8 mouse cellular contexts compared by ENCODE assay signal in genomic region chr2:148681461-148681891, GRCm38 (mm10). TPM values are rescaled to one million over a fixed set of nuclear protein-coding genes. Genes with fewer than 3 reads are reported as not detected.
A peak's percentile ranks its signal among the peaks of the same experiment; 100 is the strongest.
DNase-seq lines count a peak whose midpoint lies in the region; ATAC-seq and TF ChIP-seq lines count a peak whose summit lies in the region.

No protein-coding gene starts in this region.

- H3K9ac ChIP-seq in intestine, embryonic 15.5 days: peak overlapping the region; percentile 74
- H3K9ac ChIP-seq in liver, adult 2 months (ENCODE audit: low read depth, low read length): peak overlapping the region; percentile 95
- peak overlapping the region; percentile 75 for H3K9ac ChIP-seq in midbrain, embryonic 15.5 days

- peak; percentile 63 for DNase-seq in A20 (ENCODE audit: low read depth, low spot score)
- DNase-seq in R1 (ENCODE audit: low read depth, low spot score): peak; percentile 66
- peak; percentile 34 for DNase-seq in gastrocnemius, postnatal 36 days
- peak; percentile 37 for DNase-seq in liver, adult 2 months (ENCODE audit: extremely low read depth, low read depth, low spot score)
- peak; percentile 71 for DNase-seq in testis, postnatal 14 days (ENCODE audit: low spot score)

- no peaks in the 10 kb centered on the region for H3K27me3 ChIP-seq in intestine, embryonic 15.5 days (replicated peaks)
- no peaks in the 10 kb centered on the region for H3K27me3 ChIP-seq in liver, adult 2 months (ENCODE audit: control insufficient read depth, insufficient read depth, low read length)
- H3K27me3 ChIP-seq in midbrain, embryonic 15.5 days (replicated peaks): no peaks in the 10 kb centered on the region

- no peaks in the 10 kb centered on the region for H3K9me3 ChIP-seq in intestine, embryonic 15.5 days
- H3K9me3 ChIP-seq in midbrain, embryonic 15.5 days: no peaks in the 10 kb centered on the region

- peak; percentile 68 for ATAC-seq in intestine, embryonic 15.5 days
- peak; percentile 70 for ATAC-seq in midbrain, embryonic 15.5 days (replicated peaks)

- peak overlapping the region; percentile 36 for H3K27ac ChIP-seq in cortical plate, adult 2 months (ENCODE audit: insufficient read depth, low read length)
- H3K27ac ChIP-seq in intestine, embryonic 15.5 days: peak overlapping the region; percentile 48
- peak overlapping the region; percentile 85 for H3K27ac ChIP-seq in liver, adult 2 months (replicated peaks; ENCODE audit: insufficient read depth, low read depth, low read length)
- H3K27ac ChIP-seq in midbrain, embryonic 15.5 days: peak overlapping the region; percentile 83

- H3K4me2 ChIP-seq in intestine, embryonic 15.5 days (replicated peaks): peak overlapping the region; percentile 83
- H3K4me2 ChIP-seq in midbrain, embryonic 15.5 days: peak overlapping the region; percentile 85

- no peak for TF ChIP-seq POLR2A in cortical plate, adult 2 months (IDR thresholded peaks at IDR 0.05; ENCODE audit: extremely low read depth, insufficient read depth, low read length)
- no peak for TF ChIP-seq POLR2A in liver, adult 2 months (IDR thresholded peaks at IDR 0.05; ENCODE audit: extremely low read depth, insufficient read depth, low read length)

- 4% methylated on average over 17 of the region's 17 CpGs for WGBS in intestine, embryonic 15.5 days
- WGBS in liver, adult 2 months: under 1% methylated on average over 17 of the region's 17 CpGs
- 8% methylated on average over 17 of the region's 17 CpGs for whole genome bisulfite sequencing in midbrain, embryonic 15.5 days

- H3K36me3 ChIP-seq in intestine, embryonic 15.5 days: peaks cover 12% of the 10 kb centered on the region; the same call in 1 of the 2 replicates
- peaks cover 20% of the 10 kb centered on the region for H3K36me3 ChIP-seq in liver, adult 2 months (ENCODE audit: control insufficient read depth, insufficient read depth, low read length)
- H3K36me3 ChIP-seq in midbrain, embryonic 15.5 days (replicated peaks): peaks cover 6% of the 10 kb centered on the region; the same call in 1 of the 2 replicates

- TF ChIP-seq CTCF in cortical plate, adult 2 months (IDR thresholded peaks at IDR 0.05; ENCODE audit: extremely low read depth, insufficient read depth, low read length): no peak
- peak; percentile 60 for TF ChIP-seq CTCF in liver, adult 2 months (IDR thresholded peaks at IDR 0.05; ENCODE audit: low read depth, low read length)

- H3K79me2 ChIP-seq in liver, adult 2 months (ENCODE audit: control insufficient read depth, insufficient read depth, low read length): peaks cover 24% of the 10 kb centered on the region; the same call in 1 of the 2 replicates

- peaks cover 7% of the 10 kb centered on the region; the same call in 1 of the 2 replicates for H3K4me1 ChIP-seq in cortical plate, adult 2 months (ENCODE audit: control insufficient read depth, insufficient read depth, low read length)
- H3K4me1 ChIP-seq in intestine, embryonic 15.5 days (replicated peaks): peaks cover 22% of the 10 kb centered on the region
- peaks cover 39% of the 10 kb centered on the region for H3K4me1 ChIP-seq in liver, adult 2 months (ENCODE audit: control insufficient read depth, insufficient read depth, low read length)
- H3K4me1 ChIP-seq in midbrain, embryonic 15.5 days: peaks cover 44% of the 10 kb centered on the region

- peak overlapping the region; percentile 96 for H3K4me3 ChIP-seq in cortical plate, adult 2 months (ENCODE audit: insufficient read depth, low read length)
- peak overlapping the region; percentile 72 for H3K4me3 ChIP-seq in intestine, embryonic 15.5 days (replicated peaks)
- peak overlapping the region; percentile 80 for H3K4me3 ChIP-seq in liver, adult 2 months (ENCODE audit: insufficient read depth, low read depth, low read length)
- peak overlapping the region; percentile 88 for H3K4me3 ChIP-seq in midbrain, embryonic 15.5 days

- intact Hi-C loops in gastrocnemius, postnatal 36 days (cut with DNase I): no loop called here

RNA-seq across cellular contexts. Expression of gene Gzf1, which starts 0.7 kb away (rescaled TPM):
- polyA plus RNA-seq in cortical plate, adult 2 months (2012; rRNA removed): 17.5 and 17.6 TPM in 2 replicates
- 10 to 100 TPM; 17.4 to 18.1 TPM for total RNA-seq in gastrocnemius, postnatal 36 days (2021)
- polyA plus RNA-seq in intestine, embryonic 15.5 days (2015; fragmentation: Nextera tagmentation; extraction: Ambion mirVana): 15.1 and 16.1 TPM in 2 replicates
- total RNA-seq in liver, adult 2 months (2014; rRNA removed): 49.8 and 52.2 TPM in 2 replicates
- polyA plus RNA-seq in liver, adult 2 months (2012; rRNA removed): 13.7 and 13.9 TPM in 2 replicates
- polyA plus RNA-seq in midbrain, embryonic 15.5 days (2015; fragmentation: Nextera tagmentation; extraction: Ambion mirVana): 14.8 and 15.3 TPM in 2 replicates

RNA-seq across cellular contexts. Expression of gene Nxt1, which starts 9.1 kb away (rescaled TPM):
- polyA plus RNA-seq in cortical plate, adult 2 months (2012; rRNA removed): 22.1 and 22.9 TPM in 2 replicates
- 1 to 10 TPM; 5.9 to 6.2 TPM for total RNA-seq in gastrocnemius, postnatal 36 days (2021)
- 73.1 and 73.7 TPM in 2 replicates for polyA plus RNA-seq in intestine, embryonic 15.5 days (2015; fragmentation: Nextera tagmentation; extraction: Ambion mirVana)
- 10.3 and 13.0 TPM in 2 replicates for total RNA-seq in liver, adult 2 months (2014; rRNA removed)
- polyA plus RNA-seq in liver, adult 2 months (2012; rRNA removed): 11.7 and 15.0 TPM in 2 replicates
- polyA plus RNA-seq in midbrain, embryonic 15.5 days (2015; fragmentation: Nextera tagmentation; extraction: Ambion mirVana): 37.4 and 39.5 TPM in 2 replicates

RNA-seq across cellular contexts. Expression of gene Napb, which starts 50.8 kb away (rescaled TPM):
- polyA plus RNA-seq in cortical plate, adult 2 months (2012; rRNA removed): 219 and 222 TPM in 2 replicates
- total RNA-seq in gastrocnemius, postnatal 36 days (2021): 1 to 10 TPM; 4.0 to 5.5 TPM
- polyA plus RNA-seq in intestine, embryonic 15.5 days (2015; fragmentation: Nextera tagmentation; extraction: Ambion mirVana): 3.4 and 4.1 TPM in 2 replicates
- 1.7 TPM in 2 replicates for total RNA-seq in liver, adult 2 months (2014; rRNA removed)
- polyA plus RNA-seq in liver, adult 2 months (2012; rRNA removed): 0.54 and 0.57 TPM in 2 replicates
- polyA plus RNA-seq in midbrain, embryonic 15.5 days (2015; fragmentation: Nextera tagmentation; extraction: Ambion mirVana): 83.2 and 85.2 TPM in 2 replicates

Comparison
In these comparisons a context has a peak if more than half of its experiments do, and no peak if none do; other contexts are left out.
1. Peak in every context shown above with its lines: DNase-seq, ATAC-seq, H3K4me3 ChIP-seq and H3K27ac ChIP-seq.
2. RNA of gene Napb, which starts 50.8 kb away (polyA plus RNA-seq): 219 to 222 TPM in cortical plate, adult 2 months and 83.2 to 85.2 TPM in midbrain, embryonic 15.5 days; 3.4 to 4.1 TPM in intestine, embryonic 15.5 days and 0.54 to 0.57 TPM in liver, adult 2 months; every median in the first group is over 10 times any median in the second.